Mouse (Mus musculus) heart, postnatal 0 days (tissue): ENCODE results near the gene Prkca.

Source experiments
- CTCF ChIP-seq: IDR thresholded peaks from 2 replicates; pipeline ENCODE4 v1.5.1; 2016; ENCODE audit warnings: antibody characterized with exemption, control low read depth, low read depth
- EP300 ChIP-seq: IDR thresholded peaks from 2 replicates; pipeline ENCODE4 v1.6.1; 2016; ENCODE audit warnings: antibody characterized with exemption, low read depth

GRCm38 (mm10) chr11:108325943-108326342 is 17.8 kb downstream of the Prkca start:
- TF ChIP-seq CTCF (no peak), EP300 (no peak)
